Mouse (Mus musculus) ES-Bruce4 (cell line): ENCODE measurements around the gene Tmem181a.
"Not testable (repeated sequence)": the region's sequence is repeated elsewhere in the genome, so short reads cannot be mapped to it uniquely, and the experiment has no call there.

ENCODE experiments used
- CTCF ChIP-seq: IDR thresholded peaks from one replicate; pipeline ENCODE4 v1.8.1; 2011; ENCODE audit warnings: low read depth, low read length
- EP300 ChIP-seq: IDR thresholded peaks from 2 replicates; pipeline ENCODE4 v1.6.1; 2011; ENCODE audit warnings: low read depth, low read length; ENCODE audit not compliant: insufficient read depth

- TF ChIP-seq CTCF, EP300: not testable (repeated sequence)
Measured at GRCm38 (mm10) chr17:6232633-6233032, 24.0 kb upstream of the Tmem181a start.
